Comparison of ENCODE assay signal across 11 mouse cellular contexts in genomic region chr13:63245812-63246211, GRCm38 (mm10).
DNase-seq lines count a peak whose midpoint lies in the region; ATAC-seq and TF ChIP-seq lines count a peak whose summit lies in the region.
"Had no signal": no experiment of that assay in that cellular context is flagged by ENCODE, and none has a peak within 500 bp of the region (broad histone marks: within the 10 kb centered on the region; RNA-seq: fewer than 3 reads in every experiment).

No protein-coding gene starts in this region.

- H3K27ac ChIP-seq in forebrain, embryonic 11.5 days (ENCODE audit: low read depth, low read length): no peak overlapping the region
- H3K27ac ChIP-seq in forebrain, embryonic 10.5 days: no peak overlapping the region
- H3K27ac ChIP-seq in lung, embryonic 14.5 days (ENCODE audit: low read depth): peak overlapping the region; percentile 81; the same call in 1 of the 2 replicates
- no peak overlapping the region for H3K27ac ChIP-seq in forebrain, embryonic 16.5 days (ENCODE audit: low read length)
- peak overlapping the region; percentile 73; the same call in 1 of the 2 replicates for H3K27ac ChIP-seq in stomach, postnatal 0 days (replicated peaks)
- no peak overlapping the region for H3K27ac ChIP-seq in hindbrain, embryonic 14.5 days
- H3K27ac ChIP-seq: hindbrain, embryonic 12.5 days; liver, embryonic 13.5 days; midbrain, embryonic 12.5 days had no signal

- peaks cover 2% of the 10 kb centered on the region; the same call in 1 of the 2 replicates for H3K4me1 ChIP-seq in forebrain, embryonic 11.5 days (replicated peaks; ENCODE audit: control insufficient read depth, insufficient read depth, low read length)
- H3K4me1 ChIP-seq in forebrain, embryonic 10.5 days: peaks cover 51% of the 10 kb centered on the region
- H3K4me1 ChIP-seq in lung, embryonic 14.5 days (ENCODE audit: insufficient read depth): peaks cover 41% of the 10 kb centered on the region
- peaks cover 13% of the 10 kb centered on the region for H3K4me1 ChIP-seq in forebrain, embryonic 16.5 days (replicated peaks; ENCODE audit: control insufficient read depth, insufficient read depth, low read length)
- H3K4me1 ChIP-seq in stomach, postnatal 0 days (replicated peaks; ENCODE audit: control insufficient read depth, insufficient read depth): peaks cover 8% of the 10 kb centered on the region
- peaks cover 17% of the 10 kb centered on the region for H3K4me1 ChIP-seq in hindbrain, embryonic 14.5 days (replicated peaks; ENCODE audit: control insufficient read depth, insufficient read depth, low read length)

- no peak for TF ChIP-seq CTCF in lung, embryonic 14.5 days (IDR thresholded peaks at IDR 0.05; ENCODE audit: low read depth)
- no peak for TF ChIP-seq CTCF in stomach, postnatal 0 days (IDR thresholded peaks at IDR 0.05; ENCODE audit: low read depth)

- H3K4me3 ChIP-seq in forebrain, embryonic 11.5 days (ENCODE audit: low read depth, low read length): no peak overlapping the region
- H3K4me3 ChIP-seq in forebrain, embryonic 10.5 days: no peak overlapping the region
- 0 out of 2 replicates have a peak overlapping the region, but pooled peaks have one; percentile 18 for H3K4me3 ChIP-seq in lung, embryonic 14.5 days (ENCODE audit: low read depth, low read length)
- H3K4me3 ChIP-seq in forebrain, embryonic 16.5 days (replicated peaks; ENCODE audit: low read length): no peak overlapping the region
- H3K4me3 ChIP-seq in stomach, postnatal 0 days (ENCODE audit: low read depth, low read length): no peak overlapping the region
- H3K4me3 ChIP-seq in hindbrain, embryonic 14.5 days (replicated peaks; ENCODE audit: low read length): no peak overlapping the region
- H3K4me3 ChIP-seq: hindbrain, embryonic 12.5 days; liver, embryonic 13.5 days; midbrain, embryonic 12.5 days had no signal

- ATAC-seq in forebrain, embryonic 11.5 days (replicated peaks; ENCODE audit: low FRiP score): 0 out of 2 replicates have a peak, but pooled peaks have one; percentile 46
- ATAC-seq in lung, embryonic 14.5 days (ENCODE audit: insufficient read depth): no peak
- ATAC-seq in forebrain, embryonic 16.5 days: peak; percentile 45
- ATAC-seq in stomach, postnatal 0 days (ENCODE audit: low FRiP score, low TSS enrichment): no peak
- no peak for ATAC-seq in hindbrain, embryonic 14.5 days (ENCODE audit: low FRiP score)

- no peaks in the 10 kb centered on the region for H3K9me3 ChIP-seq in forebrain, embryonic 11.5 days (ENCODE audit: control insufficient read depth, low read length)
- no peaks in the 10 kb centered on the region for H3K9me3 ChIP-seq in forebrain, embryonic 10.5 days
- no peaks in the 10 kb centered on the region for H3K9me3 ChIP-seq in lung, embryonic 14.5 days (ENCODE audit: low read depth, low read length)
- no peaks in the 10 kb centered on the region for H3K9me3 ChIP-seq in forebrain, embryonic 16.5 days (ENCODE audit: control insufficient read depth, low read length)
- H3K9me3 ChIP-seq in stomach, postnatal 0 days (ENCODE audit: control insufficient read depth, low read length): no peaks in the 10 kb centered on the region
- no peaks in the 10 kb centered on the region for H3K9me3 ChIP-seq in hindbrain, embryonic 14.5 days (ENCODE audit: control insufficient read depth, low read length)
- H3K9me3 ChIP-seq: hindbrain, embryonic 12.5 days; liver, embryonic 13.5 days; midbrain, embryonic 12.5 days had no signal

- H3K36me3 ChIP-seq in forebrain, embryonic 11.5 days (ENCODE audit: control insufficient read depth, insufficient read depth, low read length): no peaks in the 10 kb centered on the region
- H3K36me3 ChIP-seq in forebrain, embryonic 10.5 days (replicated peaks): no peaks in the 10 kb centered on the region
- H3K36me3 ChIP-seq in lung, embryonic 14.5 days (ENCODE audit: insufficient read depth): peaks cover 32% of the 10 kb centered on the region
- H3K36me3 ChIP-seq in forebrain, embryonic 16.5 days (ENCODE audit: control insufficient read depth, insufficient read depth): no peaks in the 10 kb centered on the region
- no peaks in the 10 kb centered on the region for H3K36me3 ChIP-seq in stomach, postnatal 0 days (ENCODE audit: control insufficient read depth, insufficient read depth, low read length)
- H3K36me3 ChIP-seq in hindbrain, embryonic 14.5 days (replicated peaks; ENCODE audit: control insufficient read depth, insufficient read depth): no peaks in the 10 kb centered on the region; the same call in 1 of the 2 replicates
- H3K36me3 ChIP-seq: midbrain, embryonic 12.5 days had no signal

- no peak overlapping the region for H3K4me2 ChIP-seq in forebrain, embryonic 11.5 days (ENCODE audit: low read depth, low read length, severe bottlenecking)
- peak overlapping the region; percentile 67 for H3K4me2 ChIP-seq in lung, embryonic 14.5 days
- no peak overlapping the region for H3K4me2 ChIP-seq in forebrain, embryonic 16.5 days (ENCODE audit: low read length)
- no peak overlapping the region for H3K4me2 ChIP-seq in stomach, postnatal 0 days (replicated peaks; ENCODE audit: low read depth)
- no peak overlapping the region for H3K4me2 ChIP-seq in hindbrain, embryonic 14.5 days (replicated peaks)
- H3K4me2 ChIP-seq: hindbrain, embryonic 12.5 days; liver, embryonic 13.5 days; midbrain, embryonic 12.5 days had no signal

- no peaks in the 10 kb centered on the region; the same call in 1 of the 2 replicates for H3K27me3 ChIP-seq in forebrain, embryonic 11.5 days (ENCODE audit: control insufficient read depth, insufficient read depth, low read length)
- peaks cover 14% of the 10 kb centered on the region for H3K27me3 ChIP-seq in forebrain, embryonic 10.5 days (ENCODE audit: poor library complexity, severe bottlenecking)
- no peaks in the 10 kb centered on the region for H3K27me3 ChIP-seq in lung, embryonic 14.5 days (ENCODE audit: insufficient read depth, low read length)
- H3K27me3 ChIP-seq in forebrain, embryonic 16.5 days (replicated peaks; ENCODE audit: control insufficient read depth, insufficient read depth, low read length): no peaks in the 10 kb centered on the region
- H3K27me3 ChIP-seq in stomach, postnatal 0 days (ENCODE audit: control insufficient read depth, insufficient read depth, low read length): no peaks in the 10 kb centered on the region
- H3K27me3 ChIP-seq in hindbrain, embryonic 14.5 days (ENCODE audit: control insufficient read depth, insufficient read depth, low read length): no peaks in the 10 kb centered on the region
- H3K27me3 ChIP-seq: liver, embryonic 13.5 days had no signal

- no peak for TF ChIP-seq EP300 in stomach, postnatal 0 days (optimal IDR thresholded peaks at IDR 0.05)

- WGBS in forebrain, embryonic 11.5 days: 55% methylated on average over 4 of the region's 4 CpGs
- 80% methylated on average over 4 of the region's 4 CpGs for WGBS in forebrain, embryonic 10.5 days
- WGBS in lung, embryonic 14.5 days: 36% methylated on average over 4 of the region's 4 CpGs
- WGBS in forebrain, embryonic 16.5 days: 30% methylated on average over 4 of the region's 4 CpGs
- WGBS in stomach, postnatal 0 days: 57% methylated on average over 4 of the region's 4 CpGs
- WGBS in hindbrain, embryonic 14.5 days: 55% methylated on average over 4 of the region's 4 CpGs

- H3K9ac ChIP-seq in forebrain, embryonic 11.5 days (ENCODE audit: low read length): no peak overlapping the region
- peak overlapping the region; percentile 32; the same call in 1 of the 2 replicates for H3K9ac ChIP-seq in lung, embryonic 14.5 days
- H3K9ac ChIP-seq in forebrain, embryonic 16.5 days (replicated peaks; ENCODE audit: low read depth, low read length): no peak overlapping the region
- no peak overlapping the region for H3K9ac ChIP-seq in stomach, postnatal 0 days (ENCODE audit: low read length)
- H3K9ac ChIP-seq in hindbrain, embryonic 14.5 days: no peak overlapping the region
- H3K9ac ChIP-seq: hindbrain, embryonic 12.5 days; liver, embryonic 13.5 days; midbrain, embryonic 12.5 days had no signal

- DNase-seq in forebrain, embryonic 11.5 days (ENCODE audit: low spot score): no peak
- DNase-seq in forebrain, embryonic 10.5 days (ENCODE audit: extremely low spot score, low spot score): no peak
- peak; percentile 34 for DNase-seq in lung, embryonic 14.5 days
- no peak for DNase-seq in lung, postnatal 14 days
- no peak for DNase-seq in stomach, postnatal 0 days (ENCODE audit: low spot score)
- no peak for DNase-seq in left cerebral cortex, adult 8-10 months (ENCODE audit: low spot score in 2 of 2)
- DNase-seq in hindbrain, embryonic 14.5 days (ENCODE audit: low spot score): no peak
- DNase-seq: liver, embryonic 13.5 days had no signal

Comparison
In these comparisons a context has a peak if more than half of its experiments do, and no peak if none do; other contexts are left out.
1. ATAC-seq: peak in forebrain, embryonic 11.5 days (single experiment) and forebrain, embryonic 16.5 days (single experiment); none in lung, embryonic 14.5 days (single experiment), stomach, postnatal 0 days (single experiment) and hindbrain, embryonic 14.5 days (single experiment).
2. H3K27ac ChIP-seq: peak in lung, embryonic 14.5 days (single experiment) and stomach, postnatal 0 days (single experiment); none in forebrain, embryonic 11.5 days (single experiment), forebrain, embryonic 10.5 days (single experiment), forebrain, embryonic 16.5 days (single experiment) and hindbrain, embryonic 14.5 days (single experiment).